Mouse (Mus musculus): ENCODE measurements around the gene Tarsl2. TPM values are rescaled to one million over a fixed set of nuclear protein-coding genes. Genes with fewer than 3 reads are reported as not detected.

Gene Tarsl2
- 12.4 TPM for total RNA-seq (2023)

GRCm38 (mm10) chr7:65644643-65645351 lies at the start of gene Tarsl2:
Gene Tarsl2, plus strand, starts transcription at chr7:65644898.

GRCm38 (mm10) chr7:65690869-65691268 lies 46.2 kb downstream of the Tarsl2 start, which contains the start of gene Tm2d3:
Gene Tm2d3, plus strand, starts transcription at chr7:65691169.

Other genes starting within 250 kb of the Tarsl2 start
- gene Tjp1, start 117.1 kb upstream of the Tarsl2 start, total RNA-seq (2023) = 0.12 TPM
- gene Tm2d3, start 46.3 kb downstream of the Tarsl2 start, total RNA-seq (2023) = 16.7 TPM
- gene Pcsk6, start 216.8 kb downstream of the Tarsl2 start, total RNA-seq (2023) = not detected

Data from CD8-positive naive resting alpha-beta T cell, adult 57 days (primary cell).